Mouse (Mus musculus) brain, embryonic 14.5 days (tissue): ENCODE data around the gene Cmtm7.

Experiments used
- CTCF ChIP-seq: fragments of 200-500 bp; IDR thresholded peaks from 2 replicates; pipeline ENCODE4 v1.5.1; 2012; ENCODE audit warnings: inconsistent platforms, mild to moderate bottlenecking, moderate library complexity, borderline replicate concordance; ENCODE audit not compliant: insufficient read depth, insufficient read length; ENCODE audit errors: extremely low read depth
- POLR2A ChIP-seq: fragments of 200-500 bp; IDR thresholded peaks from 2 replicates; pipeline ENCODE4 v1.6.1; 2012; ENCODE audit warnings: mild to moderate bottlenecking, inconsistent platforms, borderline replicate concordance; ENCODE audit not compliant: poor library complexity, insufficient read depth, insufficient read length, severe bottlenecking; ENCODE audit errors: extremely low read depth

DNA sequence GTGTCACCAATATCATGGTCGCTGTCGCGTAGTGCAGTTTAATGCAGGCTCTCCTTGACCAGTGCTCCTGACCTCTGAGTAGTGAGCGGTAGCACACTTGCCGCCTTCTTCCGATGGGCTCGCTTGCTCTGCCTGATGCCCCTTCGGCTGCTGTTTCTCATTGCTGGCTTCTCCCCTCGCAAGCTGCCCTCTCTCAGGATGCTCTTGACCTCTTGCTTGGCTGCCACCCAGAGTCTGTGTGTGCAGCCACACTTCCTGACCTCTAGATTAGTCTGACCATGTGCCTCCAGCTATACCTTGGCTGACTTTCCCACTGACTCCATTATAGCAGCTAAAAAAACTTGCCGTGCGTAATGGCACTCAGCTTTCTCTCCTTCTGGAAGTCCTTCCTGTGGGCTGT lies 45.2 kb downstream of the Cmtm7 start:
- no peak for TF ChIP-seq POLR2A
- TF ChIP-seq CTCF, result no peak
